Mouse (Mus musculus): ENCODE data around the gene Pkmyt1. TPM values are rescaled to one million over a fixed set of nuclear protein-coding genes. Genes with fewer than 3 reads are reported as not detected.

Pkmyt1 gene
- polyA plus RNA-seq, 1 experiment from 2014 or later: 21.1 TPM

DNA sequence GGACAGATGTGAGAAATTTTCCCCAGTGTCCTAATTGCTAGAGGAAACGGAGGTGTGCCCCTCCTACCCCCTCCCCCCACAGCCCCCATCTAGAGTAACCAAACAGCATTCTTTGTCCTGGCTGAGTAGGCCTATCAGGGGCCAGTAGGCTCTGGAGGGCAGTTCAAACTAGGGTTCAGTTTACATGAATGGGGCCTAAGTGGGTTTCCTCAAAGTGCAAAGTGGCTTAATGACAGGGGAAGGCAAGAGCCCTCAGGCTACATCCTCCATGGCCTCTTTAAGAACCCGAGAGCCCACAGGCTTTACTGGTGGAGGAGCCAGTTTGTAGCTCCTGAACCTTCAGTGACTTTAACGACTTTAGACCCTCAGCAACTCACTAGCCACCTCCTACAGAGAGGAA is 30.3 kb upstream of the Pkmyt1 start:
- 13% methylated on average over 3 of the region's 3 CpGs for WGBS
- no peak for TF ChIP-seq CTCF (IDR thresholded peaks at IDR 0.05; ENCODE audit: low read depth)
- Histone ChIP-seq H3K4me1 (replicated peaks; ENCODE audit: insufficient read depth, low read length) (0 out of 2 replicates have a peak, but pooled peaks cover 8% of the 10 kb centered on the region), H3K4me2 (ENCODE audit: low read length) (no peak overlapping the region), H3K9ac (ENCODE audit: low read depth, low read length) (no peak overlapping the region), H3K27me3 (ENCODE audit: insufficient read depth, low read length) (no peaks in the 10 kb centered on the region), H3K27ac (no peak overlapping the region), H3K4me3 (replicated peaks; ENCODE audit: low read depth, low read length) (no peak overlapping the region), H3K9me3 (replicated peaks; ENCODE audit: low read length) (no peaks in the 10 kb centered on the region), H3K36me3 (ENCODE audit: insufficient read depth, low read length) (no peaks in the 10 kb centered on the region)
- DNase-seq (ENCODE audit: low spot score) (no peak), ATAC-seq (replicated peaks; ENCODE audit: low FRiP score, low read depth) (peak; percentile 38; the same call in 1 of the 2 replicates)

DNA sequence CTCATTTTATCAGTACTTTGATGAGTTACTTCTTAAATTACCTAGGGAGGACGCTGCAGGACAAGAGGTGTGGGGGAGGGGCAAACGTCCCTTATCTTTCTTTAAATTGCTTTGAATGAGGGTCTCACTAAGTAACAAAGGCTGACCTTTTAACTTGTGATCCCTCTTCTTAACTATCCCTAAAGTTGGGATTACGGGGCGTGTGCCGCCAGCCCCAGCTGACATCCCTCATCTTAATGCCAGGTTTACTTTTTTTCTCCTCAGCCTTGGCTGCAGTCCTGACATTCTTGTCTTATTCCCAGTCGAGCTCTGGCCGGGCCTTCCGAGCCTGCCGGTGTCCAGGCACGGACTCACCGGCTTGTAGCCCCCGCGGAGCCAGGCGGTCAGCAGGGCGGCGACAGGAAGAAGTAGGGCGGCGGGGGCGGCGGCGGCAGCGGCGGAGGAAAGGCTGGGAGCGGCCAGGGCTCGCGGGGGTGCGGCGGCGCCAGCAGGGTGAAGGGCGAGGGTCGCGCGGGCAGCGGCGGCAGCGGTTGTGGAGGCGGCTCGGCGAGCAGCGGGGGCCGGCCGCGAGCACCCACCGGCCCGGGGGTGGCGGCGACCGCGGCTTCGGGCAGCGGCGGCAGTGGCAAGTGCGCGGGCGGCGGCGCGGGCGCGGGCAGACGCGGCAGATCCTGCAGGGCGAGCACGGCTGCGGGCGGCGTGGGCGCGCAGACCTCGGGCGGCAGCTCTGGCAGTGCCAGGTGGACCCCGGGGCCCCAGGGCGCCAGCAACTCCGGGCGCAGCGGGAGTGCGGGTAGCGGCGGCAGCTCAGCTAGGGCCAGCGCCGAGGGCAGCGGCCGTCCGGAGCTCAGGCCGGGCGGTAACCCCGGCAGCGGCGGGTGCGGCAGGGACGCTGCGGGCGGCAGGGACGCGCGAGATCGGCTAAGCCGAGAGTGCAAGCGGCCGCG is 26.7 kb upstream of the Pkmyt1 start:
- Histone ChIP-seq H3K4me1 (replicated peaks; ENCODE audit: insufficient read depth, low read length) (0 out of 2 replicates have a peak, but pooled peaks cover 8% of the 10 kb centered on the region), H3K9ac (ENCODE audit: low read depth, low read length) (peak overlapping the region; percentile 65), H3K9me3 (replicated peaks; ENCODE audit: low read length) (no peaks in the 10 kb centered on the region), H3K36me3 (ENCODE audit: insufficient read depth, low read length) (no peaks in the 10 kb centered on the region), H3K27ac (peak overlapping the region; percentile 47; the same call in 1 of the 2 replicates), H3K27me3 (ENCODE audit: insufficient read depth, low read length) (no peaks in the 10 kb centered on the region), H3K4me3 (replicated peaks; ENCODE audit: low read depth, low read length) (peak overlapping the region; percentile 63), H3K4me2 (ENCODE audit: low read length) (peak overlapping the region; percentile 100)
- peak; percentile 10; the same call in 1 of the 2 replicates for TF ChIP-seq CTCF (IDR thresholded peaks at IDR 0.05; ENCODE audit: low read depth)
- ATAC-seq (replicated peaks; ENCODE audit: low FRiP score, low read depth) (peak; percentile 45), DNase-seq (ENCODE audit: low spot score) (peak; percentile 48)
- WGBS: under 1% methylated on average over 73 of the region's 101 CpGs

DNA sequence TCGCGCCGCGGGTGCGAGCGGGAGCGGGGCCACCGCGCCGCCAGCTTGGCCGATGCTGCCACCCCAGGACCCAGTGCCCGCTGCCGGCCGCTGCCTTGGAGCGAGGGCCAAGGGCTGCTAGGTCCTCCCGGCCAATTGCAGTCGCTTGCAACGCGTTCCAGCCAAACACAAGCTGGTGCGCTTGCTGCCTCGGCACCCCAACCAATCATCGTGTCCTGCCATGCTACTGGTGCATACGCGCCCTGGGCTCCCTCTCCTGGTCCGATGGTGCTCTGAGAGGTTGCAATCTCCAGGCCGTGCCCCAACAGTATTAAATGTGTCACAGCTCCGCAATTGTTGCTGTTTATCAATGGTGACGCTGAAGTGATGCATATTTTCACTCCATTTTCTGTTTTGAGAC is 26.1 kb upstream of the Pkmyt1 start:
- TF ChIP-seq CTCF (IDR thresholded peaks at IDR 0.05; ENCODE audit: low read depth): peak; percentile 81
- ATAC-seq (replicated peaks; ENCODE audit: low FRiP score, low read depth) (peak; percentile 94), DNase-seq (ENCODE audit: low spot score) (peak; percentile 96)
- H3K27me3 ChIP-seq (ENCODE audit: insufficient read depth, low read length): no peaks in the 10 kb centered on the region
- H3K4me2 ChIP-seq (ENCODE audit: low read length): peak overlapping the region; percentile 100
- no peaks in the 10 kb centered on the region for H3K9me3 ChIP-seq (replicated peaks; ENCODE audit: low read length)
- H3K4me3 ChIP-seq (replicated peaks; ENCODE audit: low read depth, low read length): peak overlapping the region; percentile 63
- no peaks in the 10 kb centered on the region for H3K36me3 ChIP-seq (ENCODE audit: insufficient read depth, low read length)
- peak overlapping the region; percentile 65 for H3K9ac ChIP-seq (ENCODE audit: low read depth, low read length)
- H3K27ac ChIP-seq: peak overlapping the region; percentile 47; the same call in 1 of the 2 replicates
- H3K4me1 ChIP-seq (replicated peaks; ENCODE audit: insufficient read depth, low read length): 0 out of 2 replicates have a peak, but pooled peaks cover 3% of the 10 kb centered on the region
- under 1% methylated on average over 28 of the region's 28 CpGs for WGBS

DNA sequence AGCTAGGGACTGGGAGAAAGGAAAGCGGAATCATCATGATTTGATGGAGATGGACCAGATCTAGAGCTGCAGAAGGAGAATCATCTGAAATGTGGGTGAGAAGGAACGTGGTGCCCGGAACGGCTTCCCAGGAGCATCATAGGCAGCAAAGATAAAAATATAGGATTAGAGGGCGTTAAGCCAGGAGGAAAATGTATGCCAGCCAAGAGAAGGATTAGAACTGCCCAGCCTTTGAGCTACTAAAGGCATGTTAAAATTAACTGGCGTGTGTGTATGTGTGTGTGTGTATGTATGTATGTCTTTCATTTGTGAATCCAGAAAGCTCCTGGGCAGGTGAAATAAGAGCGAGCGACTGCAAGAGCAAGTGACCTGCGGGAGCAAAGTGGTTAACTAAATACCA is 22.8 kb upstream of the Pkmyt1 start:
- no peak overlapping the region for H3K4me3 ChIP-seq (replicated peaks; ENCODE audit: low read depth, low read length)
- H3K9ac ChIP-seq (ENCODE audit: low read depth, low read length): no peak overlapping the region
- H3K36me3 ChIP-seq (ENCODE audit: insufficient read depth, low read length): no peaks in the 10 kb centered on the region
- 89% methylated on average over 9 of the region's 9 CpGs for WGBS
- no peaks in the 10 kb centered on the region for H3K27me3 ChIP-seq (ENCODE audit: insufficient read depth, low read length)
- no peaks in the 10 kb centered on the region for H3K9me3 ChIP-seq (replicated peaks; ENCODE audit: low read length)
- DNase-seq (ENCODE audit: low spot score) (no peak), ATAC-seq (replicated peaks; ENCODE audit: low FRiP score, low read depth) (no peak)
- H3K4me1 ChIP-seq (replicated peaks; ENCODE audit: insufficient read depth, low read length): 0 out of 2 replicates have a peak, but pooled peaks cover 3% of the 10 kb centered on the region
- no peak overlapping the region for H3K4me2 ChIP-seq (ENCODE audit: low read length)
- H3K27ac ChIP-seq: no peak overlapping the region
- TF ChIP-seq CTCF (IDR thresholded peaks at IDR 0.05; ENCODE audit: low read depth): no peak

DNA sequence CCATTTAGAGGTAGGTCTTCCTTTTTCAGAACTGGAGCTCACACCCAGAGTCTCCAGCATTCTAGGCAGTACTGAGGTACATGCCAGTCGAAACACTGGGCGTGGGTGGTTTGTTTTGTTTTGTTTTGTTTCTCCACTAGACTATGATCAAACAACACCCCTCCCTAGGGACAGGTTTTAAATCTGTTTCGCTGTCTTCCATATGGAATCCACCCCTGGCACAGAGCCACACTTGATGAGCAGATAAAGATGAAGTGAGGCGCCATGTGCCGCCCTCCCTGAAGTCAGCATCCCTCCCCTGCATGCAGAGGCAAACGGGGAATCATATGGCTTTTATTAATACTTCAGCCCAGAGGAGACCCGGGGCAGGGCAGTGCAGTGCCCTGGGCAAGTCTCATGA is 21.4 kb upstream of the Pkmyt1 start:
- Histone ChIP-seq H3K36me3 (ENCODE audit: insufficient read depth, low read length) (no peaks in the 10 kb centered on the region), H3K9ac (ENCODE audit: low read depth, low read length) (no peak overlapping the region), H3K27me3 (ENCODE audit: insufficient read depth, low read length) (no peaks in the 10 kb centered on the region), H3K4me1 (replicated peaks; ENCODE audit: insufficient read depth, low read length) (no peaks in the 10 kb centered on the region), H3K4me2 (ENCODE audit: low read length) (no peak overlapping the region), H3K27ac (no peak overlapping the region), H3K9me3 (replicated peaks; ENCODE audit: low read length) (no peaks in the 10 kb centered on the region), H3K4me3 (replicated peaks; ENCODE audit: low read depth, low read length) (no peak overlapping the region)
- WGBS: 38% methylated on average over 7 of the region's 7 CpGs
- TF ChIP-seq CTCF (IDR thresholded peaks at IDR 0.05; ENCODE audit: low read depth): no peak
- no peak for ATAC-seq (replicated peaks; ENCODE audit: low FRiP score, low read depth)
- DNase-seq (ENCODE audit: low spot score): no peak

DNA sequence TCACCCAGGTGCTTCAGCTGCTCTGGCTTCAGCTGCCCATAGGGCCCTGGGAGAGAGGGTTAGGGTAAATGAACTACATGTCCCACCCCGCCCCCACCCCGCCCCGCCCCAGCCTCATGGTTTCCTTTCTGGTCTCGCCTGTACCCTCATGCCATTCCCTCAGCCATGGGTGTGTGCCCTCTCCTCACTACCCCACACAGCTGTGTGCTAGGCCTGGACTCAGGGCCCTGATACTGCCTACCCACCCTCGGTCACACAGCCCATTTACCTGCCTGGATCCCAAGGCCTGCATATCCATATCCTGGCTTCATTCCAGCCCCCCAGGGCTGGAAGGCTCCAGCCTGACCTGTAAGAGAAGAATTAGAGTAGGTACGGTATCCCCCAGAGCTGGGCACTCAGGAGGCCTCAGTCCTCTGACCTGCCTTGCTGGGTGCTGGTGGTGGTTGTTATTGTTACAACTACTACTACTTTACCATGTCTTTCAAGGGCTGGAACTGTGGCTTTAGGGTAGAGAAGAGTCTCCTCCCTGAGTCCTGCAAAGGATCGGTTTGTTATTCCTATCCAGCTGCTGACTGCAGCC is 20.5 kb upstream of the Pkmyt1 start:
- H3K9ac ChIP-seq (ENCODE audit: low read depth, low read length): no peak overlapping the region
- H3K4me1 ChIP-seq (replicated peaks; ENCODE audit: insufficient read depth, low read length): no peaks in the 10 kb centered on the region
- H3K27ac ChIP-seq: no peak overlapping the region
- TF ChIP-seq CTCF (IDR thresholded peaks at IDR 0.05; ENCODE audit: low read depth): no peak
- H3K27me3 ChIP-seq (ENCODE audit: insufficient read depth, low read length): no peaks in the 10 kb centered on the region
- ATAC-seq (replicated peaks; ENCODE audit: low FRiP score, low read depth) (peak; percentile 27; the same call in 1 of the 2 replicates), DNase-seq (ENCODE audit: low spot score) (no peak)
- H3K9me3 ChIP-seq (replicated peaks; ENCODE audit: low read length): no peaks in the 10 kb centered on the region
- no peak overlapping the region for H3K4me2 ChIP-seq (ENCODE audit: low read length)
- WGBS: 86% methylated on average over 7 of the region's 7 CpGs
- no peak overlapping the region for H3K4me3 ChIP-seq (replicated peaks; ENCODE audit: low read depth, low read length)
- H3K36me3 ChIP-seq (ENCODE audit: insufficient read depth, low read length): no peaks in the 10 kb centered on the region
